Mouse (Mus musculus) natural killer cell, adult 2 months (primary cell): Measurements from ENCODE around the gene Amacr.
A peak's percentile ranks its signal among the peaks of the same experiment; 100 is the strongest.
"Not testable (repeated sequence)": the region's sequence is repeated elsewhere in the genome, so short reads cannot be mapped to it uniquely, and the experiment has no call there.

Experiments
- DNase-seq, 2 experiments: peaks; one replicate each; pipeline ENCODE4 v3.0.0; 2022; ENCODE audit warnings: low spot score in 2 of 2

Amacr gene

DNA sequence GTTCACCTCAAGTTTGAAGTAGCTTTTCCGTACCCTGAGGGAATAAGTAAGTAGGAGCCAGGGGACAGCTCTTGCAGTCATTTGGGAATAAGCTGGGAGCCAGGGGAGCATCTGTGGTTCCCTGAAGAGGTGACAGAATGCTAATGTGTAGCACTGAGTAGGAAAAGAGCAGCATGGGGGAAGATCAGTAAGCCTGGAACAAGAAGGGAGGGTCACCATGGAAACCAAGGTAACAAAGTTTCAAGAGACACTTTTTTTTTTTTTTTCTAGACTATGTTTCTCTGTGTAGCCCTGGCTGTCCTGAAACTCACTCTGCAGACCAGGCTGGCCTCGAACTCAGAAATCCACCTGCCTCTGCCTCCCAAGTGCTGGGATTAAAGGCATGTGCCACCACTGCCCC, 4.9 kb downstream of the Amacr start:
- not testable (repeated sequence) for DNase-seq

GRCm38 (mm10) chr15:10990411-10990810, 8.9 kb downstream of the Amacr start:
- no peak for DNase-seq

DNA sequence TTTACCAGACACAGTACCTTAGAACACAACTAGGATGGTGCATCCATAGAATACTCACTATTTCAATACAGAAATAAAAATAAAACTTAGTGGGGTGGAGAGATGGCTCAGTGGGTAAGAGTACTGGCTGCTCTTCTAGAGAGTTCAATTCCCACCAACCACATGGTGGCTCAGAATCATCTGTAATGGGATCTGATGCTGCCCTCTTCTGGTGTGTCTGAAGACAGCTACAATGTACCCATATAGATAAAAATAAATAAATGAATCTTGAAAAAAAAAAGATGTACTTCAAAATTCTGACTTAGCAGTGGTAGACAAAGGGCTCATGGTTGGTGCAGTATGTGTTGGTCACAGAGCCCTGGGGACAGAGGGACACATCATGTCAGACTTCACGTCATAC, 10.0 kb downstream of the Amacr start:
- no peak for DNase-seq

GRCm38 (mm10) chr15:10999832-11000231, 18.3 kb downstream of the Amacr start:
- no peak for DNase-seq

- DNase-seq, result no peak
Measured at GRCm38 (mm10) chr15:11000421-11000820, 18.9 kb downstream of the Amacr start, which contains the start of gene Slc45a2. Gene Slc45a2, plus strand, starts transcription at chr15:11000721.

DNA sequence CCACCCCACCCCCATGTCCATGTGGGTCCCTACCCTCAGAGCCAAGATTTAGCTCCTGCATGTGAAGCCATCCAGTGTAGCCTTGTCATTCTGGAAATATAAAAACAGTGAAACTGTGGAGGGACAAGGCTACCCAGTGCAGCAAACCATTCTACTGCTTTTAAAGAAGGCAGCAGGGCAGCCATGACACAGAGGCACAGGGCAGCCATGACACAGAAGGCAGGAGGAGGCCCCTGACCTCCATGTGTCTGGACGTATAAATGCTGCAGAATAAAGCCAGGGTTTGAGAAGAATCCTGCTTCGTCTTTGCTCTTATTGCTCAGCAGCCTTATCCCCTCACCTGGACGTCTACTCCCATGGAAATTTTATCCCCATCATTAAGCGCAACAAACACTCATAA, 22.2 kb downstream of the Amacr start:
- no peak for DNase-seq

GRCm38 (mm10) chr15:11004646-11005045, 23.1 kb downstream of the Amacr start:
- no peak for DNase-seq

DNA sequence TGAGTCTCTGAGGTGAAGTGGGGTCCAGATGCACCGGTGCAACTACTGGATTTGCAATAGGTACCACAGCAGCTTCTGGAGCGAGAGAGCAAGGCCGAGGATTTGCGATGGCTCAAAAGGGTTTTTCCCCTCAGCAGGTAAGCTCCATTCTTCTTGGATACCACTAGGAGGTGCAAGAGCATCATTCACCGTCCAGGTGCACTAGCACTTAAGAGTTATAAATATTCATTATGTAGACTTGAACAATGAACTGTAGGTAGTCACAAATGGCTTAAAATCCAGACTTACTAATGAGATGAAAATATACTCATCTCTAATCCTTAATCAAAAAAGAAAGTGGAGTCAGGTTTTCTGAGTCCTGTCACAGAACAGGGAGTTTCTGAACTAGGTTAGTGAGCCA, 27.2 kb downstream of the Amacr start:
- DNase-seq, result no peak

- no peak for DNase-seq
Measured at GRCm38 (mm10) chr15:11010976-11011548, 29.5 kb downstream of the Amacr start.

GRCm38 (mm10) chr15:11014931-11015330, 33.4 kb downstream of the Amacr start:
- no peak for DNase-seq

DNA sequence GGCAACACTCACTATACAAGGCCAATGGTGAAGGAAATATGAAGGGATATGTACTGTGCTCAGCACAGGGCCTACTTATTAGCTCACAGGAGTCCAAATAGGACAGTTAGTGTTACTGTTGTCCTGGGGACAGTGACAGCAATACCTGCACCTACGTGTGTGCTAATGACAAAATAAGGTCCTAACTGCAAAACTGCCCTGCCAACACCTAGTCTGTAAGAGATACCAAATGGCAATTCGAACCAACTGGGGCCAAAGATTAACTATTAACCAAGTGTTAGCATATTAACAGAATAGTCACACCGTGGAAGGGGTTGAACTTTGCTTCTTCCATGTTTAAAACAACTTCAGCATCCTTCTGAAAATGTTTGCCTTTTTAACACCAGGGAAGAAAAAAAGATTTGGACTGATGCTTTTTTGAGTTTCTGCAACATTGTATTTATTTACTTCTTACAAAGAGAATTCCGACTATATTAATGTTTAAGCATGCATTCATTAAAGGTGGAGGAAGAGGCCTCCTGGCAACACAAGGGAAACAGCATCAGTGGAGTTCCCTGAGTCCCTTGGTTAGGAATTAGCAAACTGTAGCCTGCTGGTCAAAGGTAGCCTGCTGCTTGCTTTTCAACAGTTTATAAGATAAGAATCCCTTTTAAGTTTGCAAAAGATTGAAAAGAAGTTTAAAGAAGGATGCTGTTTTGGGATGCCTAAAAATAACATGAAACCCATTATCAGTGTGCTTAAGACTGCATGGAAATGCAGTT, 45.4 kb downstream of the Amacr start:
- DNase-seq, result no peak

GRCm38 (mm10) chr15:11030188-11030587, 48.6 kb downstream of the Amacr start:
- DNase-seq, result no peak

DNA sequence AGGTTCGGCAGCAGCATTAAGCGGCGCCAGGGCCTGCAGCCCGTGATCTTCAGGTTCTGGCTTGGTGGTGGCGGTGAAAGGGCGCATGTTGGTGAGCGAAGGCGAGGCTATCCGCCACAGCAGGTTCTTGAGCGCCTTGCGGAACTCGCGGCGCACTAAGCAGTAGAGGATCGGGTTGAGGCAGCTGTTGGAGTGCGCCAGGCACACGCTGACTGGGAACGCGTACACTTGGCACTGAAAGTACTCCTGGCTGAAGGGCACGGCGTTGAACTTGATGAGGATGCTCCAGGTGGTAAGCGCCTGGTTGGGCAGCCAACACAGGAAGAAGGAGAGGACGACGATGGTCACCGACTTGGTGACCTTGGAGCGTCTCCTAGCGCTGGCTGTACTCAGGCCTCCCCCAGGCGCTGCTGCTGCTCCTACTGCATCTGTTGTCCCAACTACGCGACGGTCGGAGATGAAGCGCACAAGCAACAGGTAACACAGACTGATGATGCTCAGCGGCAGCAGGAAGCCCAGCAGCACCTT, 54.5 kb downstream of the Amacr start:
- no peak for DNase-seq

- DNase-seq, result no peak
Measured at GRCm38 (mm10) chr15:11036535-11037375, 55.2 kb downstream of the Amacr start.

DNA sequence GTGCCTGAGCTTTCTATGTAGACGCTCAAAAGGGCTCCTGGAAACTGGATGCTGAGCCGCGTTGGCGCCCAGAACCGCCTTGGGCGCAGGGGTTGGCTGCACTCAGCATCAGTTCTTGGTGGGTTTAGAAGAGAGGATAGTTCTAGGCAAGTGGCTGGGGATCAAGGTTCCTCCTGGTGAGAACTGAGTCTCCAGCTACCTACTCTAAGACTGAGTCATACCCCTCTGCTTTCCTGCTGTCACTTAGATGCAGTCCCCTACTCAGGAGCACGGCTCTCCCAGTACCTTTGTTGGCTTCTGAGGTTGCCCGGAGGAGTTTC, 55.8 kb downstream of the Amacr start:
- DNase-seq, result no peak

DNA sequence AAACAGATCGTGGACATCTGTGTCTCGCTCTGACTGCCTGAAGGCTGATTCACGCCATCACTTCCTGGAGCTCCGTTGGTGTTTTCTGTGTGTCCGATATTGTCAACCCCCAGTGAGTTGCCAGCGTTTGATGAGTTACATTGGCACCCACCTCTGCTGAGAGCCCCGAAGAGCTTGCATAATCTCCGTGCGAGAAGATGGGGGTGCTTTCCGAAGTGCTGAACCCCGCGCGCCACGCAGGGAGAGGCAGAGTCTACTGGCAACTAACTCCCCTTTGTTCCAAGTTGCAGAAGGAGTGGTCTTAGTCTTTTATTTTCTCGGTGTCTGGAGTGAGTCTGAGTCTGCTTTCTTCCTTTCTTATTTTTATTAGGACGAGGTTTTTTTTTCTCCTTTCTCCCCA, 56.2 kb downstream of the Amacr start, which contains the start of gene Rxfp3:
Rxfp3 (minus strand) TSS at position 281 of the 400 bp plus-strand sequence.
- DNase-seq, result no peak

DNA sequence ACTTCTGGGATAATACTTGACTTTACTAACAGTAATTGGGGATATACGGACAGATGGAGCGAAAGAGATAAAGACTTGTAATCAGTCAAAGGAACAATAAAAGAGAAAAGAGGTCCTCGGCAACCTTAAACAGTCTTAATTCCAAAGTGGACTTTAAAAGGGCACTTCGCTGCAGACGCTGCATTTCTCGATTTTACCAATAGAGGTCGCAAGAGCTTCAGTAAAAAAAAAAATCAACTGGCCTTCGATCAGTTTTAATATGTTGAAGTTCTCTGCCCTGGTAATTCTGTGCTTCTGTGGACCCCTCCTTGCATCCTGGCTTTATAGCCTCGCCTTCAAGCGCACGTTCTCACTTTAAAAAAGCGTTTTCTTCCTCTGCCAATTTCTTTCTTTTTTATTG, 56.9 kb downstream of the Amacr start:
- peak in 1 of 2 experiments; percentile 4 for DNase-seq

- no peak for DNase-seq
Measured at GRCm38 (mm10) chr15:11040067-11040466, 58.5 kb downstream of the Amacr start.

DNA sequence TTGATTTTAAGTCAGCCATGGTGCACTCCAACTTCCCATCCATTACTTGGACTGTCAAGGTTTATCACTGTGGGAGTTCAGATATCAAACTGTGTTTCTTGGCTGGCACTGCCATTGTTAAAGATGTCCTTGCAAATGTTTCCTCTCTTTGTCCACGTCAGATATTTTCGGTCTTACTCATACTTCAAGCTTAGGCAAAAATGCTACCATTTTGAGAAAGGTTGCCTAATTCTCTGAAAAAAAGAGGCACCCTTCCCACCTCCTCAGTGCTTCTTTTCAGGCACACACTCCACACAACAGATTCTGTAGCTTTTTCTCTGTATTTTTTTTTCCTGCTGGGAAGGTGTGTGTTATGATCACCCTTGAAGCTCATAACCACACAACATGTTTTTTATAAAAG, 59.7 kb downstream of the Amacr start:
- DNase-seq, result no peak

- DNase-seq, result no peak
Measured at GRCm38 (mm10) chr15:11042828-11043227, 61.3 kb downstream of the Amacr start.
